ENCODE assay signal across 8 mouse cellular contexts in the genomic region with DNA sequence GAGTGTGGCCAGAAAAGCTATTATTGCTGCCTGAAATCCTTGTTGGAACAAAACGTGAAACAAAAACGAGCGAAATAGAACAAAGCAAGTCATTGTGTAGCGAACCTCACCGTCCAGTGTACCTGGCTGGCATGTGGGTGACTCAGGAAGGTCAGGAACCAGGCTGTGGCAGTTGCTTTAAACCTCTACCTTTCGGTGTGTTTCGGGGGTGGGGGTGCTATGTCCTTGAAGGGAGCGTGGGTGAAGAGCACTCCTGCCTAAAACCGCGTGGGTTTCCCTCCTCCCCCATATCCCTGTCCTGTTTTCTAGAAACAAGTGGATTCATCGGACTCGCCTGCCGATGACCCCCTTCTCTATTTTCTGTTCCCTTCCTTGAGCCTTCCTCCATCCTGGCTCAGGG.
A peak's percentile ranks its signal among the peaks of the same experiment; 100 is the strongest.
DNase-seq lines count a peak whose midpoint lies in the region; ATAC-seq and TF ChIP-seq lines count a peak whose summit lies in the region.

No protein-coding gene starts in this region.

- 53% methylated on average over 13 of the region's 13 CpGs for WGBS in lung, embryonic 14.5 days
- WGBS in heart, embryonic 14.5 days: 61% methylated on average over 13 of the region's 13 CpGs
- 67% methylated on average over 13 of the region's 13 CpGs for WGBS in stomach, embryonic 15.5 days

- H3K36me3 ChIP-seq in lung, embryonic 14.5 days (ENCODE audit: insufficient read depth): no peaks in the 10 kb centered on the region
- no peaks in the 10 kb centered on the region for H3K36me3 ChIP-seq in heart, embryonic 14.5 days (ENCODE audit: control insufficient read depth, insufficient read depth, low read length)
- no peaks in the 10 kb centered on the region for H3K36me3 ChIP-seq in stomach, embryonic 15.5 days

- H3K27me3 ChIP-seq in lung, embryonic 14.5 days (ENCODE audit: insufficient read depth, low read length): no peaks in the 10 kb centered on the region
- no peaks in the 10 kb centered on the region for H3K27me3 ChIP-seq in heart, embryonic 14.5 days (ENCODE audit: control insufficient read depth, insufficient read depth, low read length)
- H3K27me3 ChIP-seq in stomach, embryonic 15.5 days (replicated peaks): no peaks in the 10 kb centered on the region

- no peak for TF ChIP-seq CTCF in gastrocnemius, adult 2 months (IDR thresholded peaks at IDR 0.05)
- no peak for TF ChIP-seq CTCF in lung, embryonic 14.5 days (IDR thresholded peaks at IDR 0.05; ENCODE audit: low read depth)

- no peak for ATAC-seq in lung, embryonic 14.5 days (ENCODE audit: insufficient read depth)
- ATAC-seq in heart, embryonic 14.5 days (ENCODE audit: insufficient number of reproducible peaks, insufficient read depth, low FRiP score, low read depth): no peak
- ATAC-seq in stomach, embryonic 15.5 days (ENCODE audit: insufficient read depth, low FRiP score, low read depth): peak; percentile 38; the same call in 1 of the 2 replicates

- peak overlapping the region; percentile 53 for H3K4me3 ChIP-seq in gastrocnemius, adult 2 months
- H3K4me3 ChIP-seq in lung, embryonic 14.5 days (ENCODE audit: low read depth, low read length): no peak overlapping the region; the same call in 1 of the 2 replicates
- no peak overlapping the region for H3K4me3 ChIP-seq in heart, embryonic 14.5 days (ENCODE audit: control insufficient read depth in 1 of 2, insufficient read depth in 1 of 2, low read depth in 1 of 2, low read length in 2 of 2)
- H3K4me3 ChIP-seq in stomach, embryonic 15.5 days (replicated peaks): 0 out of 2 replicates have a peak overlapping the region, but pooled peaks have one; percentile 2

- intact Hi-C loops in gastrocnemius, adult 2 months (cut with DNase I): no loop called here

- peak overlapping the region; percentile 81 for H3K27ac ChIP-seq in gastrocnemius, adult 2 months
- peak overlapping the region; percentile 95 for H3K27ac ChIP-seq in lung, embryonic 14.5 days (ENCODE audit: low read depth)
- H3K27ac ChIP-seq in heart, embryonic 14.5 days (replicated peaks in 1 of 2; ENCODE audit: control insufficient read depth in 1 of 2, insufficient read depth in 1 of 2, low read depth in 2 of 2, low read length in 2 of 2): peak overlapping the region; percentile 67 to 80
- H3K27ac ChIP-seq in stomach, embryonic 15.5 days: peak overlapping the region; percentile 88

- no peaks in the 10 kb centered on the region for H3K9me3 ChIP-seq in lung, embryonic 14.5 days (ENCODE audit: low read depth, low read length)
- H3K9me3 ChIP-seq in heart, embryonic 14.5 days (ENCODE audit: control insufficient read depth, low read length): no peaks in the 10 kb centered on the region
- H3K9me3 ChIP-seq in stomach, embryonic 15.5 days: no peaks in the 10 kb centered on the region

- no peak overlapping the region for H3K9ac ChIP-seq in lung, embryonic 14.5 days
- peak overlapping the region; percentile 25 for H3K9ac ChIP-seq in heart, embryonic 14.5 days (ENCODE audit: low read length)
- H3K9ac ChIP-seq in stomach, embryonic 15.5 days: no peak overlapping the region

- DNase-seq in gastrocnemius, adult 2 months: no peak
- no peak for DNase-seq in gastrocnemius, postnatal 4 days (ENCODE audit: low spot score in 2 of 2)
- no peak for DNase-seq in lung, embryonic 14.5 days
- DNase-seq in lung, postnatal 14 days: no peak
- DNase-seq in thymus, postnatal 4 days: no peak
- DNase-seq in thymus, postnatal 36 days: no peak

- H3K4me2 ChIP-seq in lung, embryonic 14.5 days: peak overlapping the region; percentile 52
- H3K4me2 ChIP-seq in heart, embryonic 14.5 days (ENCODE audit: low read length): peak overlapping the region; percentile 53
- H3K4me2 ChIP-seq in stomach, embryonic 15.5 days: peak overlapping the region; percentile 43

- peaks cover 24% of the 10 kb centered on the region for H3K4me1 ChIP-seq in lung, embryonic 14.5 days (ENCODE audit: insufficient read depth)
- H3K4me1 ChIP-seq in heart, embryonic 14.5 days (ENCODE audit: control insufficient read depth in 2 of 2, insufficient read depth in 2 of 2, low read length in 2 of 2): peaks cover 19 to 28% of the 10 kb centered on the region in 2 experiments
- H3K4me1 ChIP-seq in stomach, embryonic 15.5 days: peaks cover 20% of the 10 kb centered on the region

Comparison
In these comparisons a context has a peak if more than half of its experiments do, and no peak if none do; other contexts are left out.
1. H3K4me3 ChIP-seq: peak in gastrocnemius, adult 2 months (single experiment) and stomach, embryonic 15.5 days (single experiment); none in lung, embryonic 14.5 days (single experiment) and heart, embryonic 14.5 days (0 of 2).
2. Peak in every context shown above with its lines, with median percentiles within 50 percentile points of each other: H3K27ac ChIP-seq and H3K4me2 ChIP-seq.